Mouse (Mus musculus) brain, embryonic 14.5 days (tissue): ENCODE results near the gene Vmn1r184. TPM values are rescaled to one million over a fixed set of nuclear protein-coding genes. Genes with fewer than 3 reads are reported as not detected.
"Not testable (repeated sequence)": the region's sequence is repeated elsewhere in the genome, so short reads cannot be mapped to it uniquely, and the experiment has no call there.

Experiments
- DNase-seq: peaks from one replicate; pipeline ENCODE4 v3.0.0-alpha.2; 2011; ENCODE audit warnings: low read depth
- polyA plus RNA-seq: library from polyadenylated mRNA; depleted of rRNA; stranded (reverse); fragments of >200 nt; gene quantifications from 2 replicates; pipeline ENCODE4 v1.2.3, GENCODE M21; 2012; rRNA removed

Gene Vmn1r184
- not detected in 2 replicates for polyA plus RNA-seq

- not testable (repeated sequence) for DNase-seq
These were observed at the start of gene Vmn1r184 for GRCm38 (mm10) chr7:26260034-26260433. Gene Vmn1r184, plus strand, starts transcription at chr7:26260334.

- DNase-seq: not testable (repeated sequence)
These were observed 43.5 kb downstream of the Vmn1r184 start for GRCm38 (mm10) chr7:26303429-26304166.

- DNase-seq: not testable (repeated sequence)
These were observed 46.8 kb downstream of the Vmn1r184 start, which contains the start of gene Cyp2a4 for GRCm38 (mm10) chr7:26306926-26307325. Gene Cyp2a4, plus strand, starts transcription at chr7:26307169.

GRCm38 (mm10) chr7:26311786-26312185 lies 51.7 kb downstream of the Vmn1r184 start:
- not testable (repeated sequence) for DNase-seq

GRCm38 (mm10) chr7:26315194-26315593 lies 55.1 kb downstream of the Vmn1r184 start:
- not testable (repeated sequence) for DNase-seq

GRCm38 (mm10) chr7:26315809-26316208 lies 55.7 kb downstream of the Vmn1r184 start:
- not testable (repeated sequence) for DNase-seq

Other genes with a start within 250 kb of the Vmn1r184 start
- not detected in 2 replicates for gene Cyp2b13, start 198.8 kb upstream of the Vmn1r184 start, polyA plus RNA-seq
- gene Cyp2b9, start 86.9 kb upstream of the Vmn1r184 start, polyA plus RNA-seq: not detected in 2 replicates
- not detected in 2 replicates for gene Cyp2a4, start 46.8 kb downstream of the Vmn1r184 start, polyA plus RNA-seq
- not detected in 2 replicates for gene Nlrp9c, start 143.4 kb downstream of the Vmn1r184 start, polyA plus RNA-seq
- gene Nlrp4a, start 174.8 kb downstream of the Vmn1r184 start, polyA plus RNA-seq: not detected in 2 replicates